Mouse (Mus musculus) liver, postnatal 0 days (tissue): ENCODE measurements around the gene Ascc2. TPM values are rescaled to one million over a fixed set of nuclear protein-coding genes. Genes with fewer than 3 reads are reported as not detected.

Source experiments
- ATAC-seq: fragments of 200-750 bp; cut with Nextera tagmentation; 2 replicates; pipeline ENCODE4 v1.8.0; 2017; ENCODE audit warnings: mild to moderate bottlenecking, moderate library complexity
- DNase-seq: peaks from one replicate; pipeline ENCODE4 v3.0.0-alpha.2; 2016
- H3K27ac ChIP-seq: fragments of 300-500 bp; sonication (generic); 2 replicates; pipeline ENCODE4 v1.5.1; 2014; ENCODE audit warnings: antibody characterized with exemption, moderate library complexity, mild to moderate bottlenecking, low read depth
- H3K27me3 ChIP-seq: fragments of 300-500 bp; sonication (generic); 2 replicates; pipeline ENCODE4 v1.6.1; 2014; ENCODE audit warnings: low read length, control low read depth, mixed read lengths; ENCODE audit not compliant: insufficient read depth
- H3K36me3 ChIP-seq: fragments of 300-500 bp; sonication (generic); replicated peaks from 2 replicates; pipeline ENCODE4 v1.6.1; 2014; ENCODE audit warnings: mild to moderate bottlenecking, control low read depth, low read length, moderate library complexity, mixed read lengths; ENCODE audit not compliant: insufficient read depth
- H3K4me1 ChIP-seq: fragments of 300-500 bp; sonication (generic); 2 replicates; pipeline ENCODE4 v1.6.1; 2014; ENCODE audit warnings: antibody characterized with exemption, mild to moderate bottlenecking, control low read depth; ENCODE audit not compliant: insufficient read depth
- H3K4me2 ChIP-seq: fragments of 300-500 bp; sonication (generic); 2 replicates; pipeline ENCODE4 v1.6.1; 2014; ENCODE audit warnings: low read depth, mild to moderate bottlenecking, low read length, moderate library complexity, mixed read lengths
- H3K4me3 ChIP-seq: fragments of 300-500 bp; sonication (generic); 2 replicates; pipeline ENCODE4 v1.5.1; 2014; ENCODE audit warnings: low read depth, low read length
- H3K9ac ChIP-seq: fragments of 300-500 bp; sonication (generic); replicated peaks from 2 replicates; pipeline ENCODE4 v1.6.1; 2014; ENCODE audit warnings: mild to moderate bottlenecking, moderate library complexity
- H3K9me3 ChIP-seq: fragments of 300-500 bp; sonication (generic); 2 replicates; pipeline ENCODE4 v1.6.1; 2016; ENCODE audit warnings: mild to moderate bottlenecking, control low read depth, low read length, mixed read lengths
- CTCF ChIP-seq: sonication (generic); IDR thresholded peaks from 2 replicates; pipeline ENCODE4 v1.5.1; 2016; ENCODE audit warnings: antibody characterized with exemption, low read depth
- EP300 ChIP-seq: IDR thresholded peaks from 2 replicates; pipeline ENCODE4 v1.6.1; 2016; ENCODE audit warnings: antibody characterized with exemption, low read depth, mild to moderate bottlenecking
- WGBS: fragments of 180-500 bp; shearing (Covaris S2); extraction: QIAGEN DNeasy Blood & Tissue Kit; methylation state at CpG from one replicate; pipeline ENCODE4 v1.1.7; 2014; ENCODE audit not compliant: insufficient replicate concordance; 5-methylcytosine and 5-hydroxymethylcytosine counted together
- polyA plus RNA-seq: library from polyadenylated mRNA; unstranded; fragments of >200 nt; fragmentation: Nextera tagmentation; extraction: Ambion mirVana; gene quantifications from 2 replicates; pipeline ENCODE4 v1.2.1, GENCODE M21; 2015

The Ascc2 gene
- polyA plus RNA-seq, 1 experiment from 2014 or later, result 9.7 TPM

- no peaks in the 10 kb centered on the region for H3K27me3 ChIP-seq
- H3K36me3 ChIP-seq, result no peaks in the 10 kb centered on the region
- DNase-seq (no peak), ATAC-seq (no peak)
- H3K9ac ChIP-seq, result no peak overlapping the region
- H3K27ac ChIP-seq, result no peak overlapping the region
- no peak overlapping the region for H3K4me2 ChIP-seq
- 87% methylated on average over 1 of the region's 1 CpGs for WGBS
- no peaks in the 10 kb centered on the region for H3K9me3 ChIP-seq
- TF ChIP-seq CTCF (no peak), EP300 (no peak)
- peaks cover 12% of the 10 kb centered on the region; the same call in 1 of the 2 replicates for H3K4me1 ChIP-seq
- no peak overlapping the region for H3K4me3 ChIP-seq
Observed at GRCm38 (mm10) chr11:4606541-4606940, 31.0 kb upstream of the Ascc2 start.

GRCm38 (mm10) chr11:4611904-4612303, 25.6 kb upstream of the Ascc2 start:
- Histone ChIP-seq H3K27me3 (no peaks in the 10 kb centered on the region), H3K4me1 (no peaks in the 10 kb centered on the region), H3K36me3 (no peaks in the 10 kb centered on the region), H3K4me2 (no peak overlapping the region), H3K9ac (no peak overlapping the region), H3K4me3 (no peak overlapping the region), H3K27ac (no peak overlapping the region), H3K9me3 (no peaks in the 10 kb centered on the region)
- TF ChIP-seq EP300 (no peak), CTCF (no peak)
- WGBS, result 84% methylated on average over 2 of the region's 2 CpGs
- ATAC-seq (no peak), DNase-seq (no peak)

- WGBS, result 70% methylated on average over 16 of the region's 16 CpGs
Observed at GRCm38 (mm10) chr11:4620017-4620485, 17.5 kb upstream of the Ascc2 start, which contains the start of gene Gm11032. Gene Gm11032 (plus strand): TSS chr11:4620067.

GRCm38 (mm10) chr11:4620501-4621108, 16.9 kb upstream of the Ascc2 start:
- Histone ChIP-seq H3K4me3 (no peak overlapping the region), H3K27me3 (no peaks in the 10 kb centered on the region), H3K9me3 (no peaks in the 10 kb centered on the region), H3K36me3 (no peaks in the 10 kb centered on the region), H3K4me1 (no peaks in the 10 kb centered on the region), H3K4me2 (no peak overlapping the region), H3K27ac (no peak overlapping the region), H3K9ac (no peak overlapping the region)
- no peak for ATAC-seq
- TF ChIP-seq CTCF (no peak), EP300 (no peak)
- no peak for DNase-seq
- 58% methylated on average over 13 of the region's 13 CpGs for WGBS

More at GRCm38 (mm10) chr11:4620017-4620485, 17.5 kb upstream of the Ascc2 start, which contains the start of gene Gm11032:
- Histone ChIP-seq H3K4me1 (no peaks in the 10 kb centered on the region), H3K9ac (no peak within 1 kb of the TSS), H3K9me3 (no peaks in the 10 kb centered on the region), H3K27me3 (no peaks in the 10 kb centered on the region), H3K27ac (no peak within 1 kb of the TSS), H3K36me3 (no peaks in the 10 kb centered on the region), H3K4me3 (no peak within 1 kb of the TSS), H3K4me2 (no peak within 1 kb of the TSS)
- DNase-seq (no peak), ATAC-seq (no peak)
- TF ChIP-seq CTCF (no peak), EP300 (no peak)

GRCm38 (mm10) chr11:4621866-4622265, 15.7 kb upstream of the Ascc2 start:
- H3K27ac ChIP-seq, result no peak overlapping the region
- 76% methylated on average over 4 of the region's 4 CpGs for WGBS
- H3K27me3 ChIP-seq, result no peaks in the 10 kb centered on the region
- ATAC-seq (no peak), DNase-seq (no peak)
- H3K9me3 ChIP-seq, result no peaks in the 10 kb centered on the region
- H3K36me3 ChIP-seq, result no peaks in the 10 kb centered on the region
- TF ChIP-seq EP300 (no peak), CTCF (no peak)
- no peak overlapping the region for H3K4me3 ChIP-seq
- no peak overlapping the region for H3K4me2 ChIP-seq
- no peak overlapping the region for H3K9ac ChIP-seq
- H3K4me1 ChIP-seq, result no peaks in the 10 kb centered on the region

- DNase-seq (no peak), ATAC-seq (no peak)
- no peak for TF ChIP-seq CTCF
- TF ChIP-seq EP300, result no peak
- no peak overlapping the region for H3K9ac ChIP-seq
- no peaks in the 10 kb centered on the region for H3K9me3 ChIP-seq
- no peak overlapping the region for H3K4me2 ChIP-seq
- no peak overlapping the region for H3K4me3 ChIP-seq
- H3K36me3 ChIP-seq, result no peaks in the 10 kb centered on the region
- no peaks in the 10 kb centered on the region for H3K4me1 ChIP-seq
- no peaks in the 10 kb centered on the region for H3K27me3 ChIP-seq
- H3K27ac ChIP-seq, result no peak overlapping the region
- 74% methylated on average over 7 of the region's 7 CpGs for WGBS
Observed at GRCm38 (mm10) chr11:4622442-4622986, 15.0 kb upstream of the Ascc2 start.
